Mouse (Mus musculus) spleen, adult 2 months (tissue): ENCODE results near the gene Xcr1. TPM values are rescaled to one million over a fixed set of nuclear protein-coding genes. Genes with fewer than 3 reads are reported as not detected.

Source experiments
- DNase-seq, 2 experiments: peaks; one replicate each; pipeline versions ENCODE4 v3.0.0 to v3.0.0-alpha.2; 2012 to 2021; ENCODE audit warnings: low spot score in 2 of 2, low read depth in 1 of 2
- H3K27ac ChIP-seq: fragments of 200-500 bp; 2 replicates; pipeline ENCODE4 v1.5.1; 2012; ENCODE audit warnings: low read length, inconsistent platforms; ENCODE audit not compliant: insufficient read depth
- H3K27me3 ChIP-seq: fragments of 200-500 bp; 2 replicates; pipeline ENCODE4 v1.6.1; 2012; ENCODE audit warnings: mild to moderate bottlenecking, moderate library complexity, low read length, inconsistent platforms; ENCODE audit not compliant: control insufficient read depth, insufficient read depth
- H3K36me3 ChIP-seq: fragments of 200-500 bp; 2 replicates; pipeline ENCODE4 v1.6.1; 2012; ENCODE audit warnings: mild to moderate bottlenecking, low read length, inconsistent platforms; ENCODE audit not compliant: control insufficient read depth, insufficient read depth
- H3K4me1 ChIP-seq: fragments of 200-500 bp; 2 replicates; pipeline ENCODE4 v1.6.1; 2011; ENCODE audit warnings: inconsistent platforms; ENCODE audit not compliant: control insufficient read depth, insufficient read depth, insufficient read length
- H3K4me3 ChIP-seq: fragments of 200-500 bp; 2 replicates; pipeline ENCODE4 v1.5.1; 2011; ENCODE audit warnings: mild to moderate bottlenecking, inconsistent platforms; ENCODE audit not compliant: insufficient read depth, insufficient read length; ENCODE audit errors: extremely low read depth
- CTCF ChIP-seq: fragments of 200-500 bp; IDR thresholded peaks from 2 replicates; pipeline ENCODE4 v1.5.1; 2011; ENCODE audit warnings: mild to moderate bottlenecking, inconsistent platforms; ENCODE audit not compliant: insufficient read depth, insufficient read length, insufficient replicate concordance; ENCODE audit errors: extremely low read depth
- POLR2A ChIP-seq: fragments of 200-500 bp; IDR thresholded peaks from 2 replicates; pipeline ENCODE4 v1.6.1; 2011; ENCODE audit warnings: low read depth, low read length, inconsistent platforms
- WGBS: fragments of 180-500 bp; shearing (Covaris S2); methylation state at CpG from one replicate; pipeline ENCODE4 v1.1.7; 2018; 5-methylcytosine and 5-hydroxymethylcytosine counted together
- polyA plus RNA-seq: library from polyadenylated mRNA; depleted of rRNA; stranded (reverse); fragments of >200 nt; gene quantifications from 2 replicates; pipeline ENCODE4 v1.2.3, GENCODE M21; 2012

The Xcr1 gene
- polyA plus RNA-seq, 1 experiment = 3.5 TPM

- Histone ChIP-seq H3K27me3 (no peaks in the 10 kb centered on the region), H3K4me3 (no peak overlapping the region), H3K4me1 (peaks cover 4% of the 10 kb centered on the region; the same call in 1 of the 2 replicates), H3K27ac (0 out of 2 replicates have a peak overlapping the region, but pooled peaks have one; percentile 7), H3K36me3 (peaks cover 35% of the 10 kb centered on the region)
- no peak for TF ChIP-seq CTCF
- no peak for DNase-seq
- WGBS = 61% methylated on average over 3 of the region's 3 CpGs
Measured at GRCm38 (mm10) chr9:123815444-123815843, 46.4 kb downstream of the Xcr1 start.

- peaks cover 34% of the 10 kb centered on the region for H3K36me3 ChIP-seq
- peak overlapping the region; percentile 67 for H3K27ac ChIP-seq
- no peak overlapping the region for H3K4me3 ChIP-seq
- H3K27me3 ChIP-seq = no peaks in the 10 kb centered on the region
- DNase-seq = no peak
- no peak for TF ChIP-seq CTCF
- TF ChIP-seq POLR2A = no peak
- peaks cover 4% of the 10 kb centered on the region; the same call in 1 of the 2 replicates for H3K4me1 ChIP-seq
- WGBS = 77% methylated on average over 4 of the region's 4 CpGs
Measured at GRCm38 (mm10) chr9:123814821-123815220, 47.0 kb downstream of the Xcr1 start.

DNA sequence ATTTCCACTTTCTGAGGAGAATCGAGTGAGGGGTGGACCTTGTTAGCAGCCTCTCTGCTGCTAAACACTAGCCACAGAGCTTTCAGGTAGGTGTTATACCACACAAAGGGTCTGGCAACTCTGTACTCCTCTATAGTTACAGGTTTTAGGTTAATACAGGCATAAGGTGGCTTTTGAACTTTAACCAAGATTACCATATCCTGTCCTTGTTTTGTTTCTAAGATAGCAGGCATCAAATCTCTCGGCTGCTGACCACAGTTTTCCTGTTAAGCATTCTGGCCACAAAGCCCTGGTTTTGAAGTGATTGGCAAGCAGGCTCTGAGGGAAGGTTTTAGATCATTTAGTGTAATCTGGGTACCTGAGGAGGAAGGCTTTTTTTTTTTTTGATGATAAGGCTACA, 47.5 kb downstream of the Xcr1 start:
- Histone ChIP-seq H3K27me3 (no peaks in the 10 kb centered on the region), H3K27ac (peak overlapping the region; percentile 38; the same call in 1 of the 2 replicates), H3K4me3 (no peak overlapping the region), H3K4me1 (peaks cover 4% of the 10 kb centered on the region; the same call in 1 of the 2 replicates), H3K36me3 (peaks cover 33% of the 10 kb centered on the region)
- WGBS = 35% methylated on average over 2 of the region's 2 CpGs
- DNase-seq = peak; percentile 14 to 58
- TF ChIP-seq CTCF = no peak
- TF ChIP-seq POLR2A = no peak

DNA sequence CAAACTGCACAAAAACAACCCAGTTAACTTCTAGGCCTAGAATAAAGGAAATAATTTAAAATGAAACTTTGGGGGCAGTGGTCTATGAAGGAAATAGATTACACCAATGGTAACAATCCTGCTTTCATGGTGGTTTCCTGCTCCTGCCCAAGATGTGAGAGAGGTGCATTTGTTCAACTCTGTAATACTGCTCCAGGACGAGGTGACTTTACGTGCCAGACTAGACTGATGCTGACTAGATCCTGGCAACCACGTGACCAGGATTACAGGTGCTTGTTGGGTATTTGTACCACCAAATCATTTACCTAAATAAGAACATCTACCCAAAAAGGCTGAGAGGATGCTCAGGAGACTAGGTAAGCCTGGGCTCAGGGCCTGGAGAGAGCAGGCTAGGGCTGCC, 50.0 kb downstream of the Xcr1 start:
- peaks cover 24% of the 10 kb centered on the region for H3K36me3 ChIP-seq

DNA sequence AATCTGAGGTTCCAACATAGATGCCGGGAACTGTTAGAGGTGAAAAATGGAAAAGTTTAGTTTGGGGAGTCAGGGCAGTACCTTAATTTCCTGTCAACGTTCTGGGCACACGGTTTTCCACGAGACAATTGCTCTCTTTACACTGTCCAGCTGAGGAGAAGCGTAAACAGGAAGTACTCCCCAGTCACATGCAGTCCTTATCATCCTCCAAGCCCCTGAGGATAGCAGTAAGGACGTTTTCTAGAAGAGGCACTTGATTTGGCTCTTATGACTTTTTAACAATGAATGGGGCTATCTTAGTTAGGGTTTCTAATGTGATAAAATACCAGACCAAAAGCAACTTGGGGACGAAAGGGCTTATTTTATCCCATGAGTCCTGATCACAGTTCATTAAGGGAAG, 53.2 kb downstream of the Xcr1 start:
- no peak for DNase-seq
- TF ChIP-seq POLR2A (no peak), CTCF (no peak)
- H3K4me3 ChIP-seq = no peak overlapping the region
- H3K4me1 ChIP-seq = peaks cover under 1% of the 10 kb centered on the region; the same call in 1 of the 2 replicates
- WGBS = 71% methylated on average over 7 of the region's 7 CpGs
- peaks cover 16% of the 10 kb centered on the region for H3K36me3 ChIP-seq
- H3K27me3 ChIP-seq = no peaks in the 10 kb centered on the region
- no peak overlapping the region for H3K27ac ChIP-seq

More for the DNA sequence above, 50.0 kb downstream of the Xcr1 start:
- H3K27me3 ChIP-seq = no peaks in the 10 kb centered on the region
- 52% methylated on average over 3 of the region's 3 CpGs for WGBS
- DNase-seq = no peak
- H3K4me1 ChIP-seq = peaks cover 4% of the 10 kb centered on the region; the same call in 1 of the 2 replicates
- TF ChIP-seq CTCF (no peak), POLR2A (no peak)
- H3K27ac ChIP-seq = peak overlapping the region; percentile 42; the same call in 1 of the 2 replicates
- no peak overlapping the region for H3K4me3 ChIP-seq

GRCm38 (mm10) chr9:123806267-123806666, 55.6 kb downstream of the Xcr1 start, which contains the start of gene Cxcr6:
TSS of gene Cxcr6 (plus strand) at chr9:123806475.
- Histone ChIP-seq H3K27me3 (no peaks in the 10 kb centered on the region), H3K27ac (no peak within 1 kb of the TSS), H3K4me3 (no peak within 1 kb of the TSS; the same call in 1 of the 2 replicates), H3K36me3 (peaks cover 9% of the 10 kb centered on the region), H3K4me1 (no peaks in the 10 kb centered on the region)
- TF ChIP-seq POLR2A = no peak
- no peak for TF ChIP-seq CTCF
- 74% methylated on average over 5 of the region's 5 CpGs for WGBS
- DNase-seq = peak in 1 of 2 experiments; percentile 47

- DNase-seq = no peak
- H3K4me3 ChIP-seq = no peak overlapping the region
- H3K27me3 ChIP-seq = no peaks in the 10 kb centered on the region
- no peaks in the 10 kb centered on the region for H3K4me1 ChIP-seq
- H3K36me3 ChIP-seq = peaks cover 10% of the 10 kb centered on the region
- H3K27ac ChIP-seq = no peak overlapping the region
- TF ChIP-seq CTCF (no peak), POLR2A (no peak)
- 69% methylated on average over 2 of the region's 2 CpGs for WGBS
Measured at GRCm38 (mm10) chr9:123805241-123805640, 56.6 kb downstream of the Xcr1 start.
